Mouse (Mus musculus) hindbrain, embryonic 11.5 days (tissue): ENCODE data around the gene Irf2bpl. TPM values are rescaled to one million over a fixed set of nuclear protein-coding genes. Genes with fewer than 3 reads are reported as not detected.

Source experiments
- ATAC-seq: fragments of 200-750 bp; cut with Nextera tagmentation; 2 replicates; pipeline ENCODE4 v1.8.0; 2017; ENCODE audit warnings: mild to moderate bottlenecking, moderate TSS enrichment, moderate library complexity; ENCODE audit not compliant: low FRiP score
- DNase-seq: peaks from one replicate; pipeline ENCODE4 v3.0.0-alpha.2; 2015; ENCODE audit warnings: low spot score
- H3K27ac ChIP-seq: fragments of 300-500 bp; sonication (generic); 2 replicates; pipeline ENCODE4 v1.5.1; 2014; ENCODE audit warnings: mild to moderate bottlenecking, low read depth, low read length
- H3K27me3 ChIP-seq: fragments of 300-500 bp; sonication (generic); 2 replicates; pipeline ENCODE4 v1.6.1; 2014; ENCODE audit warnings: mild to moderate bottlenecking, low read length, moderate library complexity, mixed read lengths; ENCODE audit not compliant: control insufficient read depth, insufficient read depth
- H3K36me3 ChIP-seq: fragments of 300-500 bp; sonication (generic); 2 replicates; pipeline ENCODE4 v1.6.1; 2014; ENCODE audit warnings: mild to moderate bottlenecking, low read length, moderate library complexity, mixed read lengths; ENCODE audit not compliant: control insufficient read depth, insufficient read depth
- H3K4me1 ChIP-seq: fragments of 300-500 bp; sonication (generic); replicated peaks from 2 replicates; pipeline ENCODE4 v1.6.1; 2014; ENCODE audit warnings: low read length, mixed read lengths; ENCODE audit not compliant: control insufficient read depth, insufficient read depth
- H3K4me2 ChIP-seq: fragments of 300-500 bp; sonication (generic); replicated peaks from 2 replicates; pipeline ENCODE4 v1.6.1; 2014; ENCODE audit warnings: mild to moderate bottlenecking, low read depth, low read length
- H3K4me3 ChIP-seq: fragments of 300-500 bp; sonication (generic); 2 replicates; pipeline ENCODE4 v1.5.1; 2014; ENCODE audit warnings: low read depth, low read length
- H3K9ac ChIP-seq: fragments of 300-500 bp; sonication (generic); 2 replicates; pipeline ENCODE4 v1.6.1; 2014; ENCODE audit warnings: low read depth, low read length
- H3K9me3 ChIP-seq: fragments of 300-500 bp; sonication (generic); 2 replicates; pipeline ENCODE4 v1.6.1; 2016; ENCODE audit warnings: low read length; ENCODE audit not compliant: control insufficient read depth
- WGBS: fragments of 180-500 bp; shearing (Covaris S2); extraction: QIAGEN DNeasy Blood & Tissue Kit; methylation state at CpG from one replicate; pipeline ENCODE4 v1.1.7; 2014; 5-methylcytosine and 5-hydroxymethylcytosine counted together
- polyA plus RNA-seq: library from polyadenylated mRNA; unstranded; fragments of >200 nt; fragmentation: Nextera tagmentation; extraction: Ambion mirVana; gene quantifications from 2 replicates; pipeline ENCODE4 v1.2.1, GENCODE M21; 2014

Gene Irf2bpl
- polyA plus RNA-seq, 1 experiment from 2014 or later: 16.0 TPM

DNA sequence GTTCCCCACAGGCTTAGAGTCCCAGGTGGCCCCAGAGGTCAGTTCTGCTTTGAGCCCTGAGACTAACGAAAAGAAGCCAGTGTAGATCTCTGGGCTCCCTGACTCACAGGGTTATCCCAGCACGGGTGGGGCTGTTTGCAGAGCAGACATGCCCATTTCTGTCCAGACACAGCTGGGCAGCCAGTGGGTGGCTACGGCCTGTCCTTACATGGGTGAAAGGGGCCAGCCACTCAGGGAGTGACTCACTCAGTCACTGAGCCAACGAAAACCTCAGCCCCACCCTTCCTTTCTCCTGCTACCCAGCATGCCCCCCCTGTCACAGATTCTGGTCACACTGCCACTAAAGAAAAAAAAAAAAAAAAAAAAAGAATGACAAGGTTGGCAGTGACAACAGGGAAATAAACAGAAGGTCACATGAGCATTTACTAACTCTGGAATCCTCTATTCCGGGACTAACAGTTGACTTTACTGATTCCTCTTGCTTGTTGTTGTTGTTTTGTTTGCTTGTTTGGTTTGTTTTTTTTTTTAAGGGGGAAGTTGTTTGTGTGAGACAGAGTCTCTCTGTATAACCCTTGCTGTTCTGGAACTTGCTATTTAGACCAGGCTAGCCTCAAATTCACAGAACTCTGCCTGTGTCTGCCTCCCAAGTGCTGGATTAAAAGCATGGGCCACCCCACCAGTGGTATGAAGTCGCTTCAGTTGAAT lies 50.7 kb downstream of the Irf2bpl start:
- Histone ChIP-seq H3K9ac (no peak overlapping the region), H3K27me3 (no peaks in the 10 kb centered on the region), H3K27ac (no peak overlapping the region), H3K9me3 (no peaks in the 10 kb centered on the region), H3K4me3 (no peak overlapping the region), H3K36me3 (no peaks in the 10 kb centered on the region), H3K4me1 (peaks cover 11% of the 10 kb centered on the region; the same call in 1 of the 2 replicates), H3K4me2 (no peak overlapping the region)
- ATAC-seq: no peak
- WGBS: 67% methylated on average over 6 of the region's 6 CpGs
- no peak for DNase-seq

- H3K9ac ChIP-seq: peak overlapping the region; percentile 38
- 66% methylated on average over 11 of the region's 11 CpGs for WGBS
Measured at GRCm38 (mm10) chr12:86832551-86833182, 51.9 kb downstream of the Irf2bpl start.

DNA sequence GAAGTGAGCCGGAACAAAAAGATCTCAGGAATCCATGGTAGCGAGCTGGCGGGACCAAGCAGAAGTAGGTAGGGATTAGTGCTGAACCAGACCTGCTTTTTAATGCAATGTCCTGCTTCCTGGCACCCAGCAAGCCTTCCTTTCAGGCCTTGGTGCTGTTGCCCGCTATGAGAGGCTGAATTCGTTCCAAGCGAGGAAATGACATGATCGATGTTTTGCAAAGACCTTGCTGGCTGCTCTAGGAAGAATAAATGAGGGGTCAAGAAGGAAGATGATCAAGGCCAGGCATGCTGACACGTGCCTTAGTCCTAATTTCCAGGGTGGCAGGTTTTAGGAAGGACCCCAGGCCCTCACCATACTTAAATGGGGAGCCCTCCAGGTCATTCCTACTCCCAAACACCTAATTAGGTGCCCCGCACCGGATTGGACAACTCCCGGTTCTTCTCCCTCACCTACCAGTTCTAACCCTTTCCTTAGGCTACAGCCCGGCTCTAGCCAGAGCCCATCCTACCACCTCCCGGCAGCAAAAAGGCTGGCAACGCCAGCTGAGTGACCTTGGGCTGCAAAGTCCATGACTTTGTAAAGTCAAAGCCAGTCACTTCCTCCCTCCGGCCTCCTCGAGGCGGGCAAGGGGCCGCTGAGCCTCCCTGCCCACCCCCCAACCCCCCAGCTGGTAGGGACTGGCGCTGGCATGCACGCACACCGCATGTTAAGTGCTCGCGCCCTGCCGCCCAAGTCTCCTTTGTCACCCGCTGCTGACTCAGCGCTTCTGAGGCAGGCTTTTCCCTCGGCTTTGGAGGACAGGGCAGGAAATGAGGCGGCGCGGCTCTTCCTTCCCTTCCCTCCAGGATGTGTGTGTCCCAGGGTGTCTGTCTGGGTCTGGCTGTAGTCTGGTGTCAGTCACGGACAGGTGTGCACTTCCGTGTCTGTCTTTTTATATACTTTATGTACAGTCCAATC lies 52.7 kb downstream of the Irf2bpl start:
- no peak overlapping the region for H3K4me3 ChIP-seq

More at GRCm38 (mm10) chr12:86832551-86833182, 51.9 kb downstream of the Irf2bpl start:
- Histone ChIP-seq H3K36me3 (no peaks in the 10 kb centered on the region), H3K27me3 (no peaks in the 10 kb centered on the region), H3K4me2 (no peak overlapping the region), H3K4me3 (no peak overlapping the region), H3K27ac (peak overlapping the region; percentile 47), H3K4me1 (peaks cover 11% of the 10 kb centered on the region; the same call in 1 of the 2 replicates), H3K9me3 (no peaks in the 10 kb centered on the region)
- ATAC-seq (no peak), DNase-seq (no peak)

More for the DNA sequence above, 52.7 kb downstream of the Irf2bpl start:
- ATAC-seq (peak; percentile 79), DNase-seq (peak; percentile 83)
- Histone ChIP-seq H3K4me1 (peaks cover 11% of the 10 kb centered on the region; the same call in 1 of the 2 replicates), H3K27me3 (no peaks in the 10 kb centered on the region), H3K9me3 (no peaks in the 10 kb centered on the region), H3K9ac (peak overlapping the region; percentile 38), H3K36me3 (no peaks in the 10 kb centered on the region), H3K27ac (peak overlapping the region; percentile 47; the same call in 1 of the 2 replicates), H3K4me2 (peak overlapping the region; percentile 32)
- 31% methylated on average over 32 of the region's 32 CpGs for WGBS

Other genes with a start within 250 kb of the Irf2bpl start
- 26.5 and 28.1 TPM in 2 replicates for gene Vash1, start 206.1 kb downstream of the Irf2bpl start, polyA plus RNA-seq
- gene Angel1, start 158.3 kb downstream of the Irf2bpl start, polyA plus RNA-seq: 8.4 and 11.6 TPM in 2 replicates
- not detected in 2 replicates for gene Lrrc74a, start 150.4 kb downstream of the Irf2bpl start, polyA plus RNA-seq
- 32.2 and 39.5 TPM in 2 replicates for gene Cipc, start 62.2 kb upstream of the Irf2bpl start, polyA plus RNA-seq
- 0.82 and 0.89 TPM in 2 replicates for gene Zdhhc22, start 105.6 kb upstream of the Irf2bpl start, polyA plus RNA-seq
- 0.66 and 1.4 TPM in 2 replicates for gene Tmem63c, start 136.5 kb upstream of the Irf2bpl start, polyA plus RNA-seq
- 0.14 and 0.28 TPM in 2 replicates for gene Ngb, start 217.7 kb upstream of the Irf2bpl start, polyA plus RNA-seq